Mouse (Mus musculus) midbrain, embryonic 12.5 days (tissue): ENCODE results near the gene Ankrd13a. TPM values are rescaled to one million over a fixed set of nuclear protein-coding genes. Genes with fewer than 3 reads are reported as not detected.
"Not testable (repeated sequence)": the region's sequence is repeated elsewhere in the genome, so short reads cannot be mapped to it uniquely, and the experiment has no call there.

Source experiments
- ATAC-seq: fragments of 200-750 bp; cut with Nextera tagmentation; 2 replicates; pipeline ENCODE4 v1.8.0; 2017; ENCODE audit warnings: low read depth, moderate TSS enrichment, moderate library complexity; ENCODE audit not compliant: low FRiP score
- H3K27ac ChIP-seq: fragments of 300-500 bp; sonication (generic); replicated peaks from 2 replicates; pipeline ENCODE4 v1.5.1; 2016; ENCODE audit warnings: mild to moderate bottlenecking
- H3K27me3 ChIP-seq: fragments of 300-500 bp; sonication (generic); 2 replicates; pipeline ENCODE4 v1.6.1; 2016; ENCODE audit warnings: mild to moderate bottlenecking
- H3K36me3 ChIP-seq: fragments of 300-500 bp; sonication (generic); 2 replicates; pipeline ENCODE4 v1.6.1; 2016
- H3K4me1 ChIP-seq: fragments of 300-500 bp; sonication (generic); 2 replicates; pipeline ENCODE4 v1.6.1; 2016
- H3K4me2 ChIP-seq: fragments of 300-500 bp; sonication (generic); replicated peaks from 2 replicates; pipeline ENCODE4 v1.6.1; 2016; ENCODE audit warnings: mild to moderate bottlenecking, moderate library complexity
- H3K4me3 ChIP-seq: fragments of 300-500 bp; sonication (generic); 2 replicates; pipeline ENCODE4 v1.5.1; 2016; ENCODE audit warnings: mild to moderate bottlenecking
- H3K9ac ChIP-seq: fragments of 300-500 bp; sonication (generic); replicated peaks from 2 replicates; pipeline ENCODE4 v1.6.1; 2016; ENCODE audit warnings: mild to moderate bottlenecking, moderate library complexity
- H3K9me3 ChIP-seq: fragments of 300-500 bp; sonication (generic); 2 replicates; pipeline ENCODE4 v1.6.1; 2016; ENCODE audit warnings: mild to moderate bottlenecking
- WGBS: fragments of 180-500 bp; shearing (Covaris S2); methylation state at CpG from one replicate; pipeline ENCODE4 v1.1.7; 2016; 5-methylcytosine and 5-hydroxymethylcytosine counted together
- polyA plus RNA-seq: library from polyadenylated mRNA; unstranded; fragments of >200 nt; fragmentation: Nextera tagmentation; extraction: Ambion mirVana; gene quantifications from 2 replicates; pipeline ENCODE4 v1.2.1, GENCODE M21; 2016

Gene Ankrd13a
- polyA plus RNA-seq, 1 experiment from 2014 or later: 71.1 TPM

DNA sequence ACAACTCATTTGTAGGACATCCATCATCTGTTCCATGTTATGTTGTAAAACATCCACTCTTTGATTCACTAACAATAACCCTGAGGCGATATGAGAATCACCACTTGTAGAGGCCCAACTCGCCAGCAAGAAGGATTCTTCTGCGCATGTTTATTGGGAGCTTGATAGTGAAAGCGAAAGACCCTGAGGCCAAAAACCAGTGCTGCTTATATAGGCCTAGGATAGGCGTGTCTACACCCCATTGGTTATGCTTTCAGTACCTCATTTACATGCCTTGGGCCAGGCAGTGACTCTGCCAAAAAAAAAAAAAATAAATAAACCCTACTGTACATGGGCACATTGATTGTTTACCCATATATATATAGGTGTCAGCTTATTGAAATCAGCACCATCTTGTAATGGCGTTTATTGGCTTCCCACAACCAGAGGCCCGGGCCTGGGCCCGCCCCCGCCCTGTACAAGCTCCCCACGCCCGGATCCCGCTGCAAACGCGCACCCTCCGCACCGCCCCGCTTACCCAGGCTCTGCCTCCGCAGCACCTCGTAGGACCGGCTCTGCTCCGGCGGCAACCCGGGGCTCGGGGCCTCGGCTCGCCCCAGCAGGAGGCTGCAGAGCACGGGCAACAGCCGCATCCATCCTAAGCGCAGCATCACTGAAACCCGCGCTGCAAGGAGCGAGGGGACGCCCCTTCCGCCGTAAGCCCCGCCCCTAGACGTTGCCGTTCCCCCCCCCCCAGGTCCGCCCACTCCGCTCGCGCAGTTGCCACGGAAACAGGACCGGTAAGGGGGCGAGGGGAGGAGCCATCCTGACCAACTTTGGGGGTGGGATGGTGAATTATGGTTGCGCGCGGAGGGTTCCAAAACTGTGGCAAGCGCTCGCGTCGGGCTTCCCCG is 48.6 kb downstream of the Ankrd13a start, which contains the start of gene 1500011B03Rik:
Gene 1500011B03Rik, minus strand, starts transcription at position 673 of the 893 bp plus-strand sequence.
- Histone ChIP-seq H3K4me1 (peaks cover 9% of the 10 kb centered on the region), H3K27ac (peak within 1 kb of the TSS; percentile 75), H3K4me3 (peak within 1 kb of the TSS; percentile 87), H3K9me3 (no peaks in the 10 kb centered on the region), H3K27me3 (no peaks in the 10 kb centered on the region), H3K9ac (peak within 1 kb of the TSS; percentile 90), H3K36me3 (no peaks in the 10 kb centered on the region; the same call in 1 of the 2 replicates), H3K4me2 (peak within 1 kb of the TSS; percentile 64)
- ATAC-seq: peak; percentile 87
- WGBS: 8% methylated on average over 52 of the region's 53 CpGs

DNA sequence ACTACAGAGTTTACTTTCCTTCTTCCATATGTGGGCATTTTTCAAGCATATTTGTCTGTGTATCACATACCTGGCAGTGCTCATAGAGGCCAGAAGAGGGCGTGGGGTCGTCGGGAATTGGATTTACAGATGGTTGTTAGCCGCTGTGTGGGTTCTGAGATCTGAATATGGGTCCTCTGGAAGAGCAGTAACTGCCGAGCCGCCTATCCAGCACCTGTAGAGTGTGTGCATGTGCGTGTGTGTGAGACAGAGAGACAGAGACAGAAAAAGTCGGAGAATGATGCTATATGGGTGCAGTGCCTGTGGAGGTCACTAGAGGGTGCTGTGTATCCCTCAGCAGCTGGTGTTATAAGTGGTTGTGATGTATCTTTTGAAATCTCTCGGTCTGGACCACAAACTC is 49.7 kb downstream of the Ankrd13a start:
- Histone ChIP-seq H3K27me3 (no peaks in the 10 kb centered on the region), H3K9ac (no peak overlapping the region), H3K27ac (no peak overlapping the region), H3K36me3 (no peaks in the 10 kb centered on the region; the same call in 1 of the 2 replicates), H3K4me3 (no peak overlapping the region), H3K9me3 (no peaks in the 10 kb centered on the region), H3K4me2 (no peak overlapping the region), H3K4me1 (peaks cover 9% of the 10 kb centered on the region)
- WGBS: 11% methylated on average over 9 of the region's 9 CpGs
- ATAC-seq: no peak

- Histone ChIP-seq H3K27me3 (no peaks in the 10 kb centered on the region), H3K4me1 (peaks cover 9% of the 10 kb centered on the region), H3K4me3 (peak overlapping the region; percentile 37), H3K4me2 (peak overlapping the region; percentile 53), H3K9ac (peak overlapping the region; percentile 39; the same call in 1 of the 2 replicates), H3K9me3 (no peaks in the 10 kb centered on the region), H3K27ac (no peak overlapping the region), H3K36me3 (no peaks in the 10 kb centered on the region; the same call in 1 of the 2 replicates)
- 11% methylated on average over 27 of the region's 27 CpGs for WGBS
- ATAC-seq: peak; percentile 71
These were observed 51.7 kb downstream of the Ankrd13a start for GRCm38 (mm10) chr5:114825978-114826691.

DNA sequence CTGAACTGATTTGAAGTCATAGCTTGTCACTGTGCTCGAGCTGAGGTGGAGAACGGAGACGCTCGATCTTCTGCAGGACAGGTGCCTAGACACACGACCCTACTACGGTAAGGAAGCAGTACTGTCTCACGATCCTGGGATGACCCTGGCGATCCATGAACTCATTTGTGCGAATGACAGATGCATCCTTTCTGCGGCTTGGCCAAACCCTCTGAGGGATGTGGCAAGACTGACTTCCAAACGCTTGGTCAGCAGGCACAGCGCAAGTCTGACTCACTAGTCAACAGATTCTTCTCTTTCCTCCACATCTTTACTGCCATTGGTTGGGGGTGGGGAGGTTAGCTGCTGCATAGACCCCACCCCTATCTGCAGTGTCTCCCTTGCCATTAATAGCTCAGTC is 53.0 kb downstream of the Ankrd13a start:
- no peak for ATAC-seq

GRCm38 (mm10) chr5:114829740-114830139 is 55.3 kb downstream of the Ankrd13a start:
- no peaks in the 10 kb centered on the region for H3K27me3 ChIP-seq
- H3K36me3 ChIP-seq: no peaks in the 10 kb centered on the region
- H3K4me3 ChIP-seq: no peak overlapping the region
- 76% methylated on average over 3 of the region's 3 CpGs for WGBS
- H3K9ac ChIP-seq: no peak overlapping the region
- H3K27ac ChIP-seq: no peak overlapping the region
- H3K4me1 ChIP-seq: peaks cover 6% of the 10 kb centered on the region; the same call in 1 of the 2 replicates
- no peak overlapping the region for H3K4me2 ChIP-seq
- H3K9me3 ChIP-seq: no peaks in the 10 kb centered on the region
- ATAC-seq: no peak

More for the DNA sequence above, 53.0 kb downstream of the Ankrd13a start:
- H3K27me3 ChIP-seq: no peaks in the 10 kb centered on the region
- H3K4me2 ChIP-seq: no peak overlapping the region
- H3K4me1 ChIP-seq: peaks cover 8% of the 10 kb centered on the region
- H3K9me3 ChIP-seq: no peaks in the 10 kb centered on the region
- no peak overlapping the region for H3K27ac ChIP-seq
- no peak overlapping the region for H3K9ac ChIP-seq
- H3K4me3 ChIP-seq: no peak overlapping the region
- 93% methylated on average over 12 of the region's 12 CpGs for WGBS
- no peaks in the 10 kb centered on the region for H3K36me3 ChIP-seq

DNA sequence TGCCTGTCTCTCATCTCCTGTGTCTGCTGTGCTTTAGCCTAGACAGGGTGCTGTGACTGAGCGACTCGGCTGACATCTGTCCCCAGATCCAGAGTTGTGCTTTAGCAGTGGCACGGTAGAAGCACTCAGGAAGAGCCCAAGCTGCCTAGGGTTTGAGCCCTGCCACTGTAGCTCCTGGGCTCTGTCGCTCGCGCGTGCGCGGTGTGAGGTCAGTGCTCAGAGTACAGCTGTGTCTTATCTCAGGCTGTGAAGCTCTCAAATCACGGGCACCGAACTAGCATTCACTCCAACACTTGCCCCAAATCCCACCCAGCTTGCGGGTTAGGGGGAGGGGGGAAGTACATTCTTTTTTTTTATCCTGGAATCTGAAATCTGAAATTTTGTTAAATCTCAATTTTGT is 62.4 kb downstream of the Ankrd13a start:
- 75% methylated on average over 12 of the region's 12 CpGs for WGBS
- Histone ChIP-seq H3K36me3 (no peaks in the 10 kb centered on the region), H3K27ac (no peak overlapping the region), H3K4me1 (peaks cover 4% of the 10 kb centered on the region; the same call in 1 of the 2 replicates), H3K9ac (0 out of 2 replicates have a peak overlapping the region, but pooled peaks have one; percentile 24), H3K4me3 (no peak overlapping the region), H3K27me3 (no peaks in the 10 kb centered on the region), H3K4me2 (no peak overlapping the region), H3K9me3 (no peaks in the 10 kb centered on the region)
- no peak for ATAC-seq

GRCm38 (mm10) chr5:114840481-114840880 is 66.0 kb downstream of the Ankrd13a start:
- H3K9me3 ChIP-seq: not testable (repeated sequence)

DNA sequence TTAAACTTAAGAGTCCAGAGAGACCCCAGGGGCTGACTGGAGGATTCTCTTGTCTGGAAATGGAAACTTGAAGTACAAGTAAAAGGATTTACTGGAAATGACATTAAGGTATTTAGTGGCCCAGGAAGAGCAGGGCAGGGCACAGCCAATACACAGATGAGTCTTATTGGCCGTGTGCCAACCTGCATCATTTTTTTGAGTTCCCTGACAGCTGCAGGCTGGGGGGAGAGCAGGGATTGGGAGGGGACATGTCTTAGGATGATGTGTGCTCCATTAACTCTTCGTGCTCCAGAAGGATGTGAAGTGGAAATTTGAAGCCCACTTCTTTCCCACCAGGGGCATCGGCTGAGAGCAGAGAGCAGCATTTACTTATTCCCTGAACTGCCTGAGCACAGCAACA is 67.7 kb downstream of the Ankrd13a start:
- 56% methylated on average over 3 of the region's 3 CpGs for WGBS
- H3K4me3 ChIP-seq, H3K36me3 ChIP-seq, H3K27ac ChIP-seq, H3K9ac ChIP-seq, H3K9me3 ChIP-seq, H3K4me2 ChIP-seq, ATAC-seq, H3K27me3 ChIP-seq: not testable (repeated sequence)
- peaks cover 13% of the 10 kb centered on the region; the same call in 1 of the 2 replicates for H3K4me1 ChIP-seq

More at GRCm38 (mm10) chr5:114840481-114840880, 66.0 kb downstream of the Ankrd13a start:
- WGBS: 81% methylated on average over 5 of the region's 5 CpGs
- peaks cover 13% of the 10 kb centered on the region; the same call in 1 of the 2 replicates for H3K4me1 ChIP-seq
- H3K4me2 ChIP-seq, H3K27ac ChIP-seq, H3K4me3 ChIP-seq, ATAC-seq, H3K27me3 ChIP-seq, H3K9ac ChIP-seq, H3K36me3 ChIP-seq: not testable (repeated sequence)

DNA sequence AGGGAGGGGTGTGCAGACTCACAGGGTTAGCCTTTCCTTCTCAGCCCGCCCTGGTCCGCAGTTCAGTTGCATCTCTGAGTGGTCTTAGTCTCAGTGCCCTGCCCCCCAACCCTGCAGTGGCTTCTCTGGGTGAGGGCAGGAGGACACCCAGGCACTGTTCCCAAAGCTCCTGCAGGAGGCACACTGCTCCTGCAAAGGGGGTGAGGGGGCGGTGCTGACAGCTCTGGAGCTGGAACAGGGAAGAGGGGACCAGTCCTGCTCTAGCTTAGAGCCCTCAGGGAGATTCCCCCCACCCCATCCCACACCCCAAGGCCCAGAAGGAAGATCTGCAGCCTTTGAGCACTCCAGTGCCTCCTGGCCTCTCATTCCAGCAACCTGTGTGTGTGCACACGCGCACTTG is 68.2 kb downstream of the Ankrd13a start:
- no peaks in the 10 kb centered on the region for H3K27me3 ChIP-seq
- H3K27ac ChIP-seq: no peak overlapping the region
- no peak overlapping the region for H3K4me2 ChIP-seq
- WGBS: 56% methylated on average over 5 of the region's 5 CpGs
- ATAC-seq: no peak
- no peak overlapping the region for H3K9ac ChIP-seq
- peaks cover 13% of the 10 kb centered on the region; the same call in 1 of the 2 replicates for H3K4me1 ChIP-seq
- no peak overlapping the region for H3K4me3 ChIP-seq
- no peaks in the 10 kb centered on the region for H3K9me3 ChIP-seq
- no peaks in the 10 kb centered on the region for H3K36me3 ChIP-seq

DNA sequence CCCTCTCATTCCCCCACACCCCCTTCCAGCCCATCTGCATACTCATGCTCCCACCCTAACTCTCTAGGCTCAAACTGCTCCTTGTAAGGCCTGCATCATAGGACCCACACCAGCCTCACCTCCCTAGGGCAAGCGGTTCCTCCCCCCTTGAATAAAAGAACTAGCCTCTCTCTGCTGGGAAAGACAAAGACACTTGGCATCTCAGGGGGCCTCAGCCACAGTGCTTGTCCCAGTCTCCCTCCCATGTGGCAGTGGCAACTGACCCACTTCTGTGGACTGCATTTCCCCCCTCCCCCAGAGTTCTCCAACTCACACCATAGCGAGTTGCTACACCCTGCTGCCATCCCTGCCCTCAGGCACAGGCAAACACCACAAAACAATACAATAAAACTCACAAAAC is 69.9 kb downstream of the Ankrd13a start:
- ATAC-seq, H3K36me3 ChIP-seq, H3K4me3 ChIP-seq, H3K27me3 ChIP-seq, H3K27ac ChIP-seq, H3K9ac ChIP-seq, H3K4me2 ChIP-seq, H3K9me3 ChIP-seq: not testable (repeated sequence)
- H3K4me1 ChIP-seq: peaks cover 13% of the 10 kb centered on the region; the same call in 1 of the 2 replicates
- WGBS: 65% methylated on average over 2 of the region's 2 CpGs

GRCm38 (mm10) chr5:114851565-114852236 is 77.2 kb downstream of the Ankrd13a start:
- H3K9ac ChIP-seq: no peak overlapping the region
- no peak overlapping the region for H3K4me3 ChIP-seq
- no peak for ATAC-seq
- 86% methylated on average over 20 of the region's 20 CpGs for WGBS
- H3K36me3 ChIP-seq: no peaks in the 10 kb centered on the region
- 0 out of 2 replicates have a peak, but pooled peaks cover 4% of the 10 kb centered on the region for H3K27me3 ChIP-seq
- no peak overlapping the region for H3K27ac ChIP-seq
- H3K9me3 ChIP-seq: no peaks in the 10 kb centered on the region
- no peak overlapping the region for H3K4me2 ChIP-seq
- H3K4me1 ChIP-seq: no peaks in the 10 kb centered on the region
